Mouse (Mus musculus) monocyte, adult 5-6 weeks (primary cell): Measurements from ENCODE around the gene Camta2. TPM values are rescaled to one million over a fixed set of nuclear protein-coding genes. Genes with fewer than 3 reads are reported as not detected.

Experiments
- ATAC-seq: fragments of 153-309, 156-312 bp; replicated peaks from 2 replicates; pipeline ENCODE4 v1.8.0; 2017; ENCODE audit warnings: mild to moderate bottlenecking; ENCODE audit not compliant: low TSS enrichment, insufficient number of reproducible peaks, severe bottlenecking, poor library complexity, low FRiP score
- total RNA-seq: library from RNA; stranded (forward); fragments of 200-1000, 200-491, 200-594 nt; gene quantifications from 3 replicates; pipeline ENCODE4 v1.2.3, GENCODE M21; 2017

Gene Camta2
- total RNA-seq, 1 experiment from 2014 or later, result 8.9 TPM

DNA sequence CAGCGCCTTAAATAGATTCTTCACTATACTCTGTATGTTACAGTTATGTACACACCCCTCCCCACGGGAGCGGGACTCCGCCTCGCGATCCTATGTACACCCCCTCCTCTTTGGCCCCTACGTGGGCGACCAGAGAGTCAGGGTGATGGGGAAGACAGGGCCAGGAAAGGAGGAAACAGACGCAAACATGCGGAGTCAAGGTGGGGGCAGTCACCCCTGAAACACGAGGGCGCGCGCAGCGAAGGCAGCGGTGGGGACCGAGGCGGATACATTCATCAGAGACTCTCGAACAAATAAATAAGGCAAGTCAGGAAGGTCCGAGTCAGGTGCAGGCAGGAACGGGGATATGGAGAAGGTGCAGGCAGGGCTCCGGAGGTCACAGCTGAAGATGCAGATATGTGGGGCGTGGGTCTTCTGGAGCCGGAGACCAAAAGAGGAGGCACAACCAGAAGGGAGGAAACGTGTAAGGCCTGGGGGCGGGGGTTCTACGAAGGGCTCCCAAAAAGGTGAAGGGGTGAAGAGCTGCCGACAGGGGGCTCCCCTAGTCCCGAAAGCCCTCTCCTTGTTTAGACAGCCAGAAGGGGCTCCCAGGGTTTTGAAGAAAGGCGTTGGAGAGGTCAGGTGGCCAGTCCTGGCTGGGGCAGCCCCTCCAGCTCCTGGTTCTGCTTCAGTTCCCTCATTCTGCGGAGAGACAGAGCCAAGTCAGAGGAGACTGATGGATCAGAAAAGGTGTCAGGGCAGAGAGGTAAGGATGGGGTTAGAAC is 18.1 kb downstream of the Camta2 start:
- 0 out of 2 replicates have a peak, but pooled peaks have one; percentile 0 for ATAC-seq

DNA sequence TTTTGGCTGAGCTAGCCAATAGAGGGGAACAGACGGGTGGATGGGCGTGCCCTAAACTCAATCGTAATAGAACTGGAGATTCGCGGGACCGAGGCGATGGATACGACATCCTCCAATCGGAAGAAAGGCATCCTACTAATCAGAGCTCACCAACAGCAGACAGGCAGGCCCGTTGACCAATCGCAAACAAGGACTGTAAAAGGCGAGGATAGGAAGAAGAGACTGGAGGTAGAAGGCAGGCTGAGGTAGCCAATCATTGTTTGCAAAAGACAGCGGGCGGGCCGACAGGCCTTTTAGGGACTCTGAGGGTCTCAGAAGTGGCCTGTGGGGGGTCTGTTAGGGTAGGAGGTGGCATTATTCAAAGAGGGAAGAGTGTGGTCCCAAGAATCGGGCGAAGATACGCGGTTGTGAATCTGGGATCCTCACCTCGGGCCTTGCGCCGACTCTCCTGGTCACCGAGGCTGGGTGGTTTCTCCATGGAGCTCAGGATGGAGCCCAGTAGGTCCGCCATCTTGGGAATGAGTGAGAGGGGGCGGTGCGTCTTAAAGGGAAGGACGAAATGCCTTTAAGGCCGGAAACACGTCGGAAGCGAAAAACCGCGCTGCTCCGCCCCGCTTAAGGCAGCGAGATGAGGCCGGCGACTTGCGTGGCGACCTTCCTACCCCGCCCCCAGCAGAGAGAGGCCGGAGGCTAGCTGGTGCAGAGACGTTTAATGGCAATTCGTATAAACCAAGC is 19.0 kb downstream of the Camta2 start, which contains the start of gene Spag7:
Gene Spag7, minus strand, starts transcription at position 646 of the 735 bp plus-strand sequence.
- ATAC-seq, result peak; percentile 88

DNA sequence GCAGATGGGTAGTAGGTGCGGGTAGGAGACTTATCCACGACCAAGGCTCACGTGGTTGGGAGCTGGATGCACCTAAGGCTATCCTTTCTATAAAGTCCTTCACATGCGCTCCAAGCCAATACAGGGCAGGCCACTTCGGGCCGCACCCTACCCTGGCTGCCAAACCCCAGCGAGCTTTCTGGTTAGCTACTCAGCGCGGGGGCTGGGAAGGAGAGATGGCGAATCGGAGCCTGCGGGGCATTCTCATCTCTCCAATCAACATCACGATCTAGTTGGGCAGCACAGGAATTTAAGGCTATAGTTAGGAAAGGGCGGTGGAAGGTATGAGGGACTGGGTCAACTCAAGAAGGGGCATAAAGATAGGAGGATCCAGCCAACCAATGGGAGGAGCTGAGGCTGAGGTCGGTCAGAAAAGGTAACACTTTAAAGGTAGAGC is 19.6 kb downstream of the Camta2 start:
- ATAC-seq, result peak; percentile 10

DNA sequence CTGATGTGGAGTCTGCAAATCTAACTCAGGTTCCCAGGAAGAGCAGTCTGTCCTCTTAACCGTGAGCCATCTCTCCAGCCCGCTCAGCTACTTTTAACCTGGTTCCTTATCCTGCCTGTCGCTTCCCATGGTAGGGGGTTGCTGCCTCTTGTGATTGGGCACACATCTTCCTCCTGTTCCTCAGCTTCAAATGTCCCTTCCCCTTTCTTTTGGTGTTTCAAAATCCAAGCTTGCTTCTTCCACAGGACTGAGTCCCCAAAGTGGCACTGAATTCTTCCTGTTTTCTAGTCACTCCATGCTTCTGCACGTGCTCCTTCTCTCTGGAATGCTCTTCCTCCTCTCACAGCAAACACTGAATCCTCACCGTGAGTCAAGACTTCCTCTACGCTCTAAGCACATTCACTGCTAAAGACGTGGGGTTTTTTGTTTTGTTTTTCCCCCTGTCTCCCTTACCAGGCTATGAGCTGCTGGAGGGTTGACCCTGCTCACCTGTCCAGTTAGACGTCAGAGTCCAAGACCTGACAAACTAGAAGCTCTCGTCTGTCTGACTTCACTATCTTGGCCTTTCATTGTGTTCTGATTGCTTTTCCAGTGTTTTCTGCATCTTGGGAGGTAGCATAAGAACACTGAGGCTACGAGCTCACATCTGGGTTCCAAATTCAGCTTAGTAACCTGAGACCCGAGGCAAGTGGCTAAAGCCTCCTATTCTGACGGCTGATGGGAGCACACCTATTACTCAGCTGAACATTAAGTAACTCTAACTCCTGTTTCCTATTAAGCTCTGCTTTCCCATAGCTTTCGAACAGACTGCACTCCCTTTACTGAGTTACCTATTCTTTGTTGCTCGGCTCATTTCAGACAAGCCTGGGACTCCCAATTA is 20.4 kb downstream of the Camta2 start:
- ATAC-seq, result no peak

DNA sequence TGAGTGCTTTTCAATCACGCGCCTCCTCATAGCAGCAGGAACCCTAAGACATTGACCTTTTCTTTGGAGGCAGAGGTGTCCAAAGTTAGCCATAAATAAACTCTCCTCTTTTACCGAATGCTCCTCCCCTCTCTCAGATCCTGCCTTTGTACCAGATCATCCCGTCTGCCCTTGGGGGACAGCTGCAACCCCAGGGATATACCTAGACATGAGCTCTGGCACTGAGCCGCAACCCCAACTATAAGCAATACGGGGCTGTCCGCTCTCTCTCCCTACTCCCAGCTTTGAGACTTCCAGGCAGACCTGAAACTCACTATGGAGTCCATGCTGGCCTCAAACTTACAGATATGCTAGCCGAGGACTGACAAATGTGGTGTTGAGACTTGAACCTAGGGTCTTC is 21.2 kb downstream of the Camta2 start:
- no peak for ATAC-seq

DNA sequence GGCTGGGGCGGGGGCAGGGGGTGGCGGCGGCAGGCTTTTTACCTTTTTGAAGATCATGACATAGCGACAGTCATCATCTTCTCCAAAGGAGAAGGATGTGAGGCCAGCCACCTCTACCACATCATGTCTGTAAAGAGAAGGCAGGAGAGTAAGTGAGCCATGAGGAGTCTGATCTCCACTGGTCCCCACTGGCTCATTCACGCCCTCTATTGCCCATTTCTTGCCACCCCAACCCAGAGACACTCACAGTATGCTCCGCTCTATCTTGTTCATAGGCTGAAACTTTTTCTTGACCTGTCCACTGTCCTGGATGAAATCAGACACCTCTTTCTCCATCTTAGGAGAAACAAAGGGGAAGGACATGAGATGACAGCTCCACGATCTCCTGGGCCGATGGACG is 23.2 kb downstream of the Camta2 start:
- ATAC-seq, result no peak

DNA sequence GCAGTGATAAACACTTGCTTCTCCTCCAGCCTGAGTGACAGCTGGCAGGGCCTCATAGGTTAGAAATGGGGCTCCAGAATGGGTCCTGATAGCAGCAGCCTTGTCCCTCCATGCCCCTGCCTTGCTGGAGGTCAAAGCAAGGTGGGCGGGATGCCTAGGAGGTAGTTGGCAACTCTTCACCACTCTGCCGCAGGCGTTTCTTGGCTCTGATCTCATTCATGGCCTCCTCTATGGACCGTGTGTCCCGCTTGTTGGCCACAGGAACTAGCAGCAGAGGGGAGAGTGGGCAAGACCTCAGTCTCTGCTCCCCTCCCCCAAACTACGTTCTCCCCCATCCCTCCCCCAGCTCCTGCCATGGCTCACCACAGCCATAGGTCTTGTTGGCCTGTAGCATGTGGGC is 23.9 kb downstream of the Camta2 start:
- no peak for ATAC-seq

DNA sequence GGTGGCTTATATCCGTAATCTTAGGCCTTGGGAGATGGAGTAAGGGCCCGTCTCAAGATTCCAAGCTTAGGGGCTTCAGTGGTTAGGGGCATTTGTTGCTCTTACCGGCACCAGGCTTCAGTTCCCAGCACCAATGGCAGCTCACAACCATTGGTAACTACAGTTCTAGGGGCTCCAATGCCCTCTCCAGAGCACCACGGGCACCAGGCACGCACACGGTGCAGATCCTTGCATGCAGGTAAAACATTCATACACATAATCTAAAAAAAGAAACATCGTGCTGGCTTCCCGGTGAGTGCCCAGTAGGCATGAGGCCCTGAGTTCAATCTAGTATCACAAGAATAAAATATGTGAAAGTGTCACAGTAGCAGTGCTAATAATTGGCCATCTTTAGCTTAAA is 24.8 kb downstream of the Camta2 start:
- ATAC-seq, result no peak

DNA sequence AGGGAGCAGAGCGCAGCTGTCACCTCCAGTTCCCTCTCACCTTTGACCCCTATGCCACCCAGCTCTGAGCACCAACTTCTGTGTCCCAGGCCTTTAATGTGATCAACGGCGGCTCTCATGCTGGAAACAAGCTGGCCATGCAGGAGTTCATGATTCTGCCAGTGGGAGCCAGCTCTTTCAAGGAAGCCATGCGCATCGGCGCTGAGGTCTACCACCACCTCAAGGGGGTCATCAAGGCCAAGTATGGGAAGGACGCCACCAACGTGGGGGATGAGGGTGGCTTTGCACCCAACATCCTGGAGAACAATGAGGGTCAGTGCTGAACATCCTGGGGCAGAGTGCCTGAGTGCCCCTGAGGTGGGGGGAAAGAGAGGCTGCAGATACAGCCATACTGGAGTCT is 27.3 kb downstream of the Camta2 start:
- no peak for ATAC-seq

DNA sequence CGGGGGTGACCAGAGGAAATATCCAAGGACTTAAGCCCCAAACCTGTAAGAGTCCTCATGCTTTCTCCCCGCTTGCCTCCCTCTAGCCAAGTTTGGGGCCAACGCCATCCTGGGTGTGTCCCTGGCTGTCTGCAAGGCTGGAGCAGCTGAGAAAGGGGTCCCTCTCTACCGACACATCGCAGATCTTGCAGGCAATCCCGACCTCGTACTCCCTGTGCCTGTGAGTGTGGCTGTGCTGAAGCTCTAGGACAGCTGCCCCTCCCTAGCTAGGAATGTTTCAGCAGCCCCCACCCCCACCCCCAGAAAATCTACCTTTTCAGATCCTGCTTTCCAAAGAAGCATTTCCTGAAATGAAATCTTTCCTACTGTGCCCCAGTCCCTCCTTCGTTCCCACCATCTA is 29.0 kb downstream of the Camta2 start:
- no peak for ATAC-seq

DNA sequence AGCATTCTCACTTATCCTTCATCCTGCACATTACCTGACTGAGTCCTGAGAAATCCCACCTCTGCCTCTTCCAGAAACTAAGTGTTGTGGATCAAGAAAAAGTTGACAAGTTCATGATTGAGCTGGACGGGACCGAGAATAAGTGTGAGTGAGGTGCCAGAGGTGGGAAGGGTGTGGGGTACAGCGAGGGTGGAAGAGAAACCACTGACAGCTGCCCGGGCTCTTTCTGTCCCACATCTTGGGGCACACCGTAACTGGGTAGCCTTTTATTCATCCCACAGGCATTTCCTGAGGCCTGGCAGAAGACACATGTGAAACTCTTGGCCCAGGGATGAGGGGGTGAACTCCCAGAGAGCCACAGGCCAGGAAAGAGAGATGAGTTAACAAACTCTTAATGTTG is 29.4 kb downstream of the Camta2 start:
- no peak for ATAC-seq

DNA sequence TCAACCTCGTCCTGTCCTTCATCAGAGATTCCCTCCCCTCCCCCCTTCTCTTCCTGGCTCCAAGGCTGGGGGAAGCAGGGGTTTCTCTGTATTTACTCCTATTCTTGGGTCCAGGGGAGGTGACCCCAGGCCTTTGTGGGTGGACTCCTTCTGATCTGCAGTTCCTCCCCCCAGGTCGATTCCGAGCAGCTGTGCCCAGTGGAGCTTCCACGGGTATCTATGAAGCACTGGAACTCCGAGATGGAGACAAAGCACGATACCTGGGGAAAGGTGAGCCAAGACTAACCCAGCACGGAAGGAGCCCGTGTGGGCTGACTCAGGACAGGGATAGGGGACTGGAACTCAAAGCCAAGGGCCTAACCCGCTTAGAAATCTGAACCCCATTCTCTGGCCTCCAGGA is 29.9 kb downstream of the Camta2 start:
- ATAC-seq, result no peak

DNA sequence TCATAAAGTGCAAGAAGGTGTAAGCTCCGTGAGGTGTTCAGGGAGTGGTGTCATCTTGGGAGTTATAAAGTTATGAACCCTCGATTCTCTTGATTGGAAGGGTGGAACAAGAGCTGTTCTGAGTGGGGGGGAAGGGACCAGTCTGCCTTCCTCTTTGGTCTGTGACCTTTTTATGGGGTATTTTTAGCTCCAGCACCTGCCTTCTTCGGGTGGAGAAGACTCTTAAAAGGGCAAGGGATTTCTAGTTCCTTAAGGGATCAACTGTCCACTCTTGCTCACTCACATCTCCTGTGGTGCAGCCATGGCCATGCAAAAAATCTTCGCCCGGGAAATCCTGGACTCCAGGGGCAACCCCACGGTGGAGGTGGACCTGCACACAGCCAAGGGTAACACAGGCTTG is 30.3 kb downstream of the Camta2 start:
- ATAC-seq, result no peak

DNA sequence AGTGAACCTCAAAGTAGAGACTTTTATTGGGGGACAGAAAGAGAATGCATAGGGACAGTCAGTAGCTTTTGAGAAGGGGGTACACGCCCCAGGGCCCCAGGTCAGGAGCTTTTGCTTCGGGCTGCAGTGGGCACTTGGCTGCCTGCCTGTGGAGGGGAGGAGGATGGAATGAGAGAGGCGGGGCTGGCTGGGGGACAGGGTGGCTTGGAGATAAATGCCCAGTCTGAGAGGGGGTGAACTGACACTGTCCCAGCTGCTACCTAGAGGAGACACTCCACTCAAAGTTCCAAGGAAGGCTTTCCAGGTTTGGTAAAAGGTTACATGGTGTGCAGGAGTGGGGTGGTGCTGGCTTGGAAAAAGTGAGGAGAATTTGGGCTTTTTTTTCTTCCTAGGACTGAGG is 30.9 kb downstream of the Camta2 start, which contains the start of gene Eno3:
Gene Eno3, plus strand, starts transcription at position 239 of the 400 bp plus-strand sequence.
- ATAC-seq, result no peak

DNA sequence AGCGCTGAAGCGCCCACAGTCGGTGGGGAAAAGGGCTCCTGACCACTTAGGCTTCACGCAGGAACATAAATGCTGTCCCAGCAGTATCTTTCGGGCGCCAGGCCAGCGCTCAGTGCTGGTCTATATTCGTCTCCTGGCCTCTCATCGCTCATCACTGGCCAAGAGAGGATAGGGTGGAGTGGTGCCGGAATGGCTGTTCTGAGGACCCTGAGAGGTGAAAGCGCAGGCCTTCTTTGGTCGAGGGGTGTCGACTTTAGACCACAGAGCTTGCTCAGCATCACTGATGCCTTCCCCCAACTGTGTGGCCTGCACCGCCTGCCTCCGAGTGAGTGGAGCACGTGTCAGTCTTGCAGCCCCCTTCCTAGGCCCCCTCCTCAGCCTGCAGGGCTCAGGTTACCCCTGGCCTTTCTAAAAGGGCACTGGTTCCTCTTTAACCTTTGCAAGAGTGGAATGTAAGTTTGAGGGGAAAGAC is 31.4 kb downstream of the Camta2 start:
- no peak for ATAC-seq

DNA sequence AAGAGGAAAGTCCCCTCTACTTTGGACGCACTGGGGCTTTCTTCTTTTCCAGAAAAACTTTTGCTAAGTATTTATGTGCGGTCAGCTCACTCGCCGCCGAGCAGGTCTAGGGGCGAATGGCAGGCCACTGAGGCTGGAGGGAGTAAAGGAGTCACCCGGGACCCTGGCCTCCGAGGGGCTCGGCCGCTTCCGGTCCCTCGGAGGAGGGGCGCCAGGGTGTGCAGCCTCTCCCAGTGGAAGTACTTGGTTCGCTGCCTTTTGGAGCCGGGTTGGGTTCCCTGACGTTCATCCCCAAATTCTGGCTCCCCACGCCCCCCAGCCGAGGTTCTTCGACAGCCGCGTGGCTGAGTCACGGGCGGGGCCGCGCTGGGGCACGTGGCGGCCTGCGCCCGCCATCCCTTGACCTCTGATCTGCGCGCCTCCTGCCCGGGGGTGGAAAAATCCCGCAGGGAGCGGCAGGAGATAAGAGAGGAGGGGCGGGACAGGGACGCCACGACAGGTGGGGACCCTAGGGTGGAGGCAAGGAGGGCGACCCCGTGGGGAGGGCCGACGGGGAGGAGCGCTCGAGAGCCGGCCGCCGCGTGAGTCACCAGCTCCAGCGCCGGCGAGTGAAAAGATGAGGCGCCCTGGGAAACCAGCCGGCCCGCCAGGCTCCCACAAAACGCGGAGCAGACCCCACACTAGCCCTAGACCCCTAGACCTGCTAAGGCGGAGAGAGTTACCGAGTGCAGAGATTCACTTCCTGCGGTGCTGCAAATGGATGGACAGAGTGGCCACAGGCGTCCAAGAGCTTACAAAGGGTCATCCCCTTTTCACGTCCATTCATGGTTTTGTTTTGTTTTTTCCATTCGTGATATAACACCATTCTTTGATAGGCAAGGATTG is 32.1 kb downstream of the Camta2 start:
- ATAC-seq, result no peak

DNA sequence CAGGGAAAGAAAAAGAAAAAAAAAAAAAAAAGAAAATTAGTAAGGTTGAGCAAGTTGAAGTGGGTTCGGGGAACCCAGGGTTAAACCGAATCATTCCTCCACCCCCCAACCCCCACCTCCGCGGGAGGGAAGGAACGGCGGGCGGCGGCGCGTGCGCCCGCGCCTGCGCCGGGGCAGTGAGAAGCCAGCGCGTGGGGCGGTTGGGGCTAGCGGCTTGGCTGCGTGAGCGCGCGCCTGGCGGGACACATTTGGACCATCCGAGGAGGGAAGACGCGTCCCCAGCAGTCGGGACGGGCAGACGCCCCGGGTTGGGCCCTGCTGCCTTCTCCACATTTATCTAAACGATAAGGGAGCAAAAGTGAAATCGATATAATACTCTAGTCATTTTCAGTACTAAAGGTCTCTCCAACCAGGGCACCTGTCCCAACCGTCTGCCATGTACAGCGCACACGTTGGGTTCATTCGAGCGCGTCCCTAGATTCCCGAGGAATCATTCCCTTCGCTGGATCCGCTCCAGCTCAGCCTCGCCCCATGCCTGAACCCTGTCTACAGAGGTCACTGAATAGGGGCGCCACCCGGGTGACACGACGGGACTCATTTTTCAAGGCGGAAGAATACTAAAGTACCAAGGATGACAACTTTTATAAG is 32.9 kb downstream of the Camta2 start:
- ATAC-seq, result 0 out of 2 replicates have a peak, but pooled peaks have one; percentile 9
